Mouse (Mus musculus) liver, postnatal 0 days (tissue): ENCODE data around the gene Inip. TPM values are rescaled to one million over a fixed set of nuclear protein-coding genes. Genes with fewer than 3 reads are reported as not detected.

ENCODE experiments used
- ATAC-seq: fragments of 200-750 bp; cut with Nextera tagmentation; 2 replicates; pipeline ENCODE4 v1.8.0; 2017; ENCODE audit warnings: mild to moderate bottlenecking, moderate library complexity
- DNase-seq: peaks from one replicate; pipeline ENCODE4 v3.0.0-alpha.2; 2016
- H3K27ac ChIP-seq: fragments of 300-500 bp; sonication (generic); 2 replicates; pipeline ENCODE4 v1.5.1; 2014; ENCODE audit warnings: antibody characterized with exemption, moderate library complexity, mild to moderate bottlenecking, low read depth
- H3K27me3 ChIP-seq: fragments of 300-500 bp; sonication (generic); 2 replicates; pipeline ENCODE4 v1.6.1; 2014; ENCODE audit warnings: low read length, control low read depth, mixed read lengths; ENCODE audit not compliant: insufficient read depth
- H3K36me3 ChIP-seq: fragments of 300-500 bp; sonication (generic); replicated peaks from 2 replicates; pipeline ENCODE4 v1.6.1; 2014; ENCODE audit warnings: mild to moderate bottlenecking, control low read depth, low read length, moderate library complexity, mixed read lengths; ENCODE audit not compliant: insufficient read depth
- H3K4me1 ChIP-seq: fragments of 300-500 bp; sonication (generic); 2 replicates; pipeline ENCODE4 v1.6.1; 2014; ENCODE audit warnings: antibody characterized with exemption, mild to moderate bottlenecking, control low read depth; ENCODE audit not compliant: insufficient read depth
- H3K4me2 ChIP-seq: fragments of 300-500 bp; sonication (generic); 2 replicates; pipeline ENCODE4 v1.6.1; 2014; ENCODE audit warnings: low read depth, mild to moderate bottlenecking, low read length, moderate library complexity, mixed read lengths
- H3K4me3 ChIP-seq: fragments of 300-500 bp; sonication (generic); 2 replicates; pipeline ENCODE4 v1.5.1; 2014; ENCODE audit warnings: low read depth, low read length
- H3K9ac ChIP-seq: fragments of 300-500 bp; sonication (generic); replicated peaks from 2 replicates; pipeline ENCODE4 v1.6.1; 2014; ENCODE audit warnings: mild to moderate bottlenecking, moderate library complexity
- H3K9me3 ChIP-seq: fragments of 300-500 bp; sonication (generic); 2 replicates; pipeline ENCODE4 v1.6.1; 2016; ENCODE audit warnings: mild to moderate bottlenecking, control low read depth, low read length, mixed read lengths
- CTCF ChIP-seq: sonication (generic); IDR thresholded peaks from 2 replicates; pipeline ENCODE4 v1.5.1; 2016; ENCODE audit warnings: antibody characterized with exemption, low read depth
- EP300 ChIP-seq: IDR thresholded peaks from 2 replicates; pipeline ENCODE4 v1.6.1; 2016; ENCODE audit warnings: antibody characterized with exemption, low read depth, mild to moderate bottlenecking
- WGBS: fragments of 180-500 bp; shearing (Covaris S2); extraction: QIAGEN DNeasy Blood & Tissue Kit; methylation state at CpG from one replicate; pipeline ENCODE4 v1.1.7; 2014; ENCODE audit not compliant: insufficient replicate concordance; 5-methylcytosine and 5-hydroxymethylcytosine counted together
- polyA plus RNA-seq: library from polyadenylated mRNA; unstranded; fragments of >200 nt; fragmentation: Nextera tagmentation; extraction: Ambion mirVana; gene quantifications from 2 replicates; pipeline ENCODE4 v1.2.1, GENCODE M21; 2015

Gene Inip
- polyA plus RNA-seq, 1 experiment from 2014 or later: 12.6 TPM

- Histone ChIP-seq H3K27ac (no peak overlapping the region), H3K27me3 (no peaks in the 10 kb centered on the region), H3K9me3 (no peaks in the 10 kb centered on the region), H3K9ac (no peak overlapping the region), H3K36me3 (no peaks in the 10 kb centered on the region), H3K4me1 (0 out of 2 replicates have a peak, but pooled peaks cover 2% of the 10 kb centered on the region), H3K4me2 (no peak overlapping the region), H3K4me3 (no peak overlapping the region)
- ATAC-seq (no peak), DNase-seq (no peak)
- WGBS: 86% methylated on average over 12 of the region's 12 CpGs
- TF ChIP-seq EP300 (no peak), CTCF (no peak)
Observed at GRCm38 (mm10) chr4:59726501-59726900, 74.9 kb downstream of the Inip start.

GRCm38 (mm10) chr4:59725579-59725978 lies 75.8 kb downstream of the Inip start:
- TF ChIP-seq EP300 (peak; percentile 85), CTCF (no peak)
- 0 out of 2 replicates have a peak, but pooled peaks cover 2% of the 10 kb centered on the region for H3K4me1 ChIP-seq
- no peaks in the 10 kb centered on the region for H3K27me3 ChIP-seq
- H3K4me2 ChIP-seq: no peak overlapping the region
- 50% methylated on average over 4 of the region's 4 CpGs for WGBS
- no peak overlapping the region for H3K27ac ChIP-seq
- DNase-seq (no peak), ATAC-seq (no peak)
- H3K4me3 ChIP-seq: no peak overlapping the region
- H3K36me3 ChIP-seq: no peaks in the 10 kb centered on the region
- no peaks in the 10 kb centered on the region for H3K9me3 ChIP-seq
- H3K9ac ChIP-seq: no peak overlapping the region

GRCm38 (mm10) chr4:59721811-59722210 lies 79.6 kb downstream of the Inip start:
- no peak overlapping the region for H3K27ac ChIP-seq
- DNase-seq (no peak), ATAC-seq (no peak)
- H3K27me3 ChIP-seq: no peaks in the 10 kb centered on the region
- H3K4me3 ChIP-seq: no peak overlapping the region
- H3K9ac ChIP-seq: no peak overlapping the region
- H3K36me3 ChIP-seq: no peaks in the 10 kb centered on the region
- WGBS: 81% methylated on average over 3 of the region's 3 CpGs
- no peak overlapping the region for H3K4me2 ChIP-seq
- no peaks in the 10 kb centered on the region for H3K9me3 ChIP-seq
- no peak for TF ChIP-seq EP300
- TF ChIP-seq CTCF: no peak
- peaks cover 6% of the 10 kb centered on the region for H3K4me1 ChIP-seq

Other genes starting within 250 kb of the Inip start
- 58.9 and 61.6 TPM in 2 replicates for gene Hsdl2, start 220.0 kb downstream of the Inip start, polyA plus RNA-seq
- 5.4 and 5.5 TPM in 2 replicates for gene E130308A19Rik, start 175.4 kb downstream of the Inip start, polyA plus RNA-seq
- 3.5 and 4.5 TPM in 2 replicates for gene Snx30, start 4.3 kb upstream of the Inip start, polyA plus RNA-seq
- not detected in 2 replicates for gene Slc46a2, start 113.5 kb upstream of the Inip start, polyA plus RNA-seq
- gene Mup4, start 159.1 kb upstream of the Inip start, polyA plus RNA-seq: not detected in 2 replicates
- gene Mup6, start 162.7 kb upstream of the Inip start, polyA plus RNA-seq: not detected in 2 replicates